Mouse (Mus musculus) heart, adult 2 months (tissue): ENCODE measurements at regions not wholly inside any gene's neighbourhood (a gene's known extent, or its start where the extent isn't known, plus 50 kb on each side); places are given as distances from the start of the nearest gene placed in this dataset.

Source experiments
- CTCF ChIP-seq: fragments of 200-600 bp; IDR thresholded peaks from 2 replicates; pipeline ENCODE4 v1.8.1; 2022; ENCODE audit warnings: antibody characterized with exemption, mild to moderate bottlenecking, moderate library complexity
- EP300 ChIP-seq: fragments of 200-500 bp; IDR thresholded peaks from 2 replicates; pipeline ENCODE4 v1.6.1; 2011; ENCODE audit warnings: low read depth, low read length, control low read depth; ENCODE audit not compliant: insufficient read depth
- POLR2A ChIP-seq: fragments of 200-500 bp; IDR thresholded peaks from 2 replicates; pipeline ENCODE4 v1.6.1; 2011; ENCODE audit warnings: mild to moderate bottlenecking, low read depth, low read length, control low read depth; ENCODE audit not compliant: insufficient read depth

- TF ChIP-seq EP300 (no peak), CTCF (no peak), POLR2A (no peak)
These were observed 252.6 kb downstream of the Pax3 start for GRCm38 (mm10) chr1:77944327-77944645.
